30 mouse cellular contexts compared by ENCODE assay signal in the genomic region with DNA sequence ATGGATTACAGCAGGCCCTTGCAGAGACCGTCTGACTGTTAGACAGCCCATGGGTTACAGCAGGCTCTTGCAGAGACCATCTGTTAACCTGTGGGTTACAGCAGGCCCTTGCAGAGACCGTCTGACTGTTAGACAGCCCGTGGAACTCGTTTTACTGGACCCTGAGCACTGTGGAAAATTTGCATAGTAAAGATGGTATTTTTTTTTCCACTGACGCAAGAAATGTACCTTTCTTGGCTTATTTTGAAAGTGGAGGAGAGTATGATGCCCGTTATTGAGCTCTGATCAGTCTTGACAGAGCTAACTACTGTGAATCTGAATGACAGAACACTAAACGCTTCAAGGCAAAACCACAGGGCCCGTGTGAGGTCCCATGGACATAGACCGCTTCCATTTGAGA. TPM values are rescaled to one million over a fixed set of nuclear protein-coding genes. Genes with fewer than 3 reads are reported as not detected.
"Had no signal": no experiment of that assay in that cellular context is flagged by ENCODE, and none has a peak within 500 bp of the region (broad histone marks: within the 10 kb centered on the region; RNA-seq: fewer than 3 reads in every experiment).

No protein-coding gene starts in this region.

- H3K9ac ChIP-seq: kidney, embryonic 15.5 days; limb, embryonic 13.5 days; liver, embryonic 12.5 days; liver, embryonic 15.5 days; lung, embryonic 15.5 days; midbrain, embryonic 12.5 days; midbrain, embryonic 15.5 days had no signal

- ATAC-seq: liver, embryonic 12.5 days; midbrain, embryonic 15.5 days had no signal

- H3K4me3 ChIP-seq: kidney, embryonic 15.5 days; layer of hippocampus, adult 2 months; limb, embryonic 10.5 days; limb, embryonic 13.5 days; liver, embryonic 12.5 days; liver, embryonic 15.5 days; lung, embryonic 15.5 days; midbrain, embryonic 12.5 days; midbrain, embryonic 15.5 days; myocyte had no signal

- H3K27ac ChIP-seq: kidney, embryonic 15.5 days; limb, embryonic 10.5 days; limb, embryonic 13.5 days; liver, embryonic 12.5 days; liver, embryonic 15.5 days; lung, embryonic 15.5 days; midbrain, embryonic 12.5 days; midbrain, embryonic 15.5 days had no signal

- H3K9me3 ChIP-seq: kidney, embryonic 15.5 days; limb, embryonic 10.5 days; limb, embryonic 13.5 days; liver, embryonic 12.5 days; liver, embryonic 15.5 days; lung, embryonic 15.5 days; midbrain, embryonic 12.5 days; midbrain, embryonic 15.5 days had no signal

- H3K4me2 ChIP-seq: kidney, embryonic 15.5 days; limb, embryonic 13.5 days; liver, embryonic 12.5 days; liver, embryonic 15.5 days; lung, embryonic 15.5 days; midbrain, embryonic 12.5 days; midbrain, embryonic 15.5 days had no signal

- H3K36me3 ChIP-seq: kidney, embryonic 15.5 days; limb, embryonic 10.5 days; limb, embryonic 13.5 days; liver, embryonic 12.5 days; liver, embryonic 15.5 days; lung, embryonic 15.5 days; midbrain, embryonic 12.5 days; midbrain, embryonic 15.5 days had no signal

- H3K4me1 ChIP-seq: kidney, embryonic 15.5 days; limb, embryonic 13.5 days; lung, embryonic 15.5 days; midbrain, embryonic 15.5 days had no signal

- DNase-seq: kidney, adult 2 months; kidney, postnatal 10 days; kidney, postnatal 36 days; layer of hippocampus, adult 9-11 months; liver; lung, adult 18-20 months; lung, postnatal 10 days; lung, postnatal 36 days; thymus, adult 18-20 months; thymus, postnatal 36 days had no signal

- H3K27me3 ChIP-seq: kidney, embryonic 15.5 days; limb, embryonic 13.5 days; liver, embryonic 12.5 days; liver, embryonic 15.5 days; lung, embryonic 15.5 days; midbrain, embryonic 12.5 days; midbrain, embryonic 15.5 days had no signal

RNA-seq across cellular contexts. Expression of gene Cx3cr1, which starts 13.5 kb away (rescaled TPM):
- polyA plus RNA-seq: myocyte had no signal

RNA-seq across cellular contexts. Expression of gene Xirp1, which starts 32.8 kb away (rescaled TPM):
- total RNA-seq: megakaryocyte-erythroid progenitor cell, adult 5-6 weeks had no signal
- polyA plus RNA-seq: midbrain, embryonic 12.5 days; midbrain, embryonic 15.5 days; small intestine, adult 2 months had no signal

RNA-seq across cellular contexts. Expression of gene Ccr8, which starts 35.7 kb away (rescaled TPM):
- total RNA-seq: layer of hippocampus, adult 2 months; layer of hippocampus, postnatal 25 days; left cerebral cortex, adult 18-20 months; left cerebral cortex, postnatal 25 days; megakaryocyte-erythroid progenitor cell, adult 5-6 weeks; monocyte, adult 5-6 weeks had no signal
- polyA plus RNA-seq: kidney, embryonic 15.5 days; limb, embryonic 10.5 days; liver, embryonic 12.5 days; midbrain, embryonic 12.5 days; midbrain, embryonic 15.5 days; myocyte; neural tube, embryonic 11.5 days; neural tube, embryonic 14.5 days; testis, adult 2 months; urinary bladder, adult 2 months had no signal
